ENCODE assay signal across 19 mouse cellular contexts in the genomic region with DNA sequence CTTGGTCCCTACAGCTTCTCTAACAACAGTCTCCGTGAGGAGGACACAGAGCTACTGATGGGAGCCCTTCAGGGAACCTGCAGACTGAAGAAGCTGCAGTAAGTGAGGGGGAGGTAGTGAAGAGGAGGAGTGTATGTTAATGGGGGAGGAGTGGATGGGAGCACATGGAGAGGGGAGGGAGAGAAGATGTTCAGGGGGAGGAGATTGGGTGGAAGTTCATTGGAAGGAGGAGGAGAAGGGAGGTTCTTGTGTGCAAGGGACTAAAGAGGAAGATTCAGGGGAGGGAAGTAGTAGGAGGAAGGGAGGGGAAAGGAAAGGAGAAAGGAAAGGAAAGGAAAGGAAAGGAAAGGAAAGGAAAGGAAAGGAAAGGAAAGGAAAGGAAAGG.
"Had no signal": no experiment of that assay in that cellular context is flagged by ENCODE, and none has a peak within 500 bp of the region (broad histone marks: within the 10 kb centered on the region; RNA-seq: fewer than 3 reads in every experiment).

No protein-coding gene starts in this region.

- H3K4me1 ChIP-seq: limb, embryonic 12.5 days; limb, embryonic 15.5 days had no signal

- H3K36me3 ChIP-seq: kidney, embryonic 15.5 days; limb, embryonic 12.5 days; limb, embryonic 15.5 days; liver, embryonic 12.5 days; liver, embryonic 15.5 days had no signal

- H3K4me3 ChIP-seq: kidney, embryonic 15.5 days; limb, embryonic 12.5 days; limb, embryonic 15.5 days; liver, embryonic 12.5 days; liver, embryonic 15.5 days had no signal

- DNase-seq: kidney, adult 11 months; kidney, adult 8-10 months; kidney, postnatal 10 days; kidney, postnatal 36 days; lung, adult 2 months; lung, postnatal 14 days; midbrain, embryonic 14.5 days; right cerebral cortex, postnatal 4 days; thymus, adult 2 months; thymus, postnatal 14 days had no signal

- H3K9ac ChIP-seq: kidney, embryonic 15.5 days; limb, embryonic 12.5 days; limb, embryonic 15.5 days; liver, embryonic 12.5 days; liver, embryonic 15.5 days had no signal

- H3K4me2 ChIP-seq: kidney, embryonic 15.5 days; limb, embryonic 12.5 days; limb, embryonic 15.5 days; liver, embryonic 12.5 days; liver, embryonic 15.5 days; midbrain, embryonic 11.5 days had no signal

- H3K27ac ChIP-seq: kidney, embryonic 15.5 days; limb, embryonic 12.5 days; limb, embryonic 15.5 days; liver, embryonic 12.5 days; liver, embryonic 15.5 days; macrophage; stomach, postnatal 0 days had no signal

- H3K27me3 ChIP-seq: kidney, embryonic 15.5 days had no signal

- H3K9me3 ChIP-seq: kidney, embryonic 15.5 days; limb, embryonic 12.5 days; limb, embryonic 15.5 days; liver, embryonic 12.5 days; liver, embryonic 15.5 days; megakaryocyte, embryonic 14.5 days had no signal
